Mouse (Mus musculus) heart, postnatal 0 days (tissue): ENCODE measurements around the gene Man2b2.

Experiments
- CTCF ChIP-seq: IDR thresholded peaks from 2 replicates; pipeline ENCODE4 v1.5.1; 2016; ENCODE audit warnings: antibody characterized with exemption, control low read depth, low read depth
- EP300 ChIP-seq: IDR thresholded peaks from 2 replicates; pipeline ENCODE4 v1.6.1; 2016; ENCODE audit warnings: antibody characterized with exemption, low read depth

DNA sequence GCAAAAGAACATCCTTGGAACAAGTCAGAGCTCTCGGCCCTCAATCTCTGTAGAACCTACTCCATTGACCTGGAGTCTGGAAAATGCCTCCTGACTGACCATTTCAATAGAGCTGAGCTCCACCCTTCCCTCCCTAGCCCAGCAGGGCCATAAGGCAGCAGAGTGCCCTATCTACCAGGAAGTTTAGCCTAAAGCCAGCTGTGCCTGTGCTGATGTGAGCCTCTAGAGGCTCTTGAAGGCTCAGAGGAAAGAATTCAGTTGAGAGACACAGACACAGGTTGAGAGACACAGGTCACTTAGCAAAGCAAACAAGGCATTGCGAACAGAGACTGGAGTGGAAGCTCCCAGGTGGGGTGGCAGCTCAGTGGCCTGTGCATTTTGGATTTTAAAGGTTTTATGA is 55.1 kb downstream of the Man2b2 start:
- TF ChIP-seq CTCF = no peak
- TF ChIP-seq EP300 = no peak
